Mouse (Mus musculus) forebrain, embryonic 10.5 days (tissue): Measurements from ENCODE around the gene Ugt3a1. TPM values are rescaled to one million over a fixed set of nuclear protein-coding genes. Genes with fewer than 3 reads are reported as not detected.
"Not testable (repeated sequence)": the region's sequence is repeated elsewhere in the genome, so short reads cannot be mapped to it uniquely, and the experiment has no call there.

Experiments used
- DNase-seq: peaks from one replicate; pipeline ENCODE4 v3.0.0-alpha.2; 2017; ENCODE audit warnings: low spot score; ENCODE audit errors: extremely low spot score
- H3K27ac ChIP-seq: fragments of 300-500 bp; sonication (generic); 2 replicates; pipeline ENCODE4 v1.5.1; 2016; ENCODE audit warnings: mild to moderate bottlenecking
- H3K27me3 ChIP-seq: fragments of 300-500 bp; sonication (generic); 2 replicates; pipeline ENCODE4 v1.6.1; 2016; ENCODE audit warnings: mild to moderate bottlenecking; ENCODE audit not compliant: poor library complexity, severe bottlenecking
- H3K36me3 ChIP-seq: fragments of 300-500 bp; sonication (generic); replicated peaks from 2 replicates; pipeline ENCODE4 v1.6.1; 2016; ENCODE audit warnings: mild to moderate bottlenecking, moderate library complexity
- H3K4me1 ChIP-seq: fragments of 300-500 bp; sonication (generic); 2 replicates; pipeline ENCODE4 v1.6.1; 2016
- H3K4me3 ChIP-seq: fragments of 300-500 bp; sonication (generic); 2 replicates; pipeline ENCODE4 v1.5.1; 2016; ENCODE audit warnings: mild to moderate bottlenecking, moderate library complexity
- H3K9me3 ChIP-seq: fragments of 300-500 bp; sonication (generic); 2 replicates; pipeline ENCODE4 v1.6.1; 2016; ENCODE audit warnings: mild to moderate bottlenecking, moderate library complexity
- WGBS: fragments of 180-500 bp; shearing (Covaris S2); methylation state at CpG from one replicate; pipeline ENCODE4 v1.1.7; 2016; 5-methylcytosine and 5-hydroxymethylcytosine counted together
- polyA plus RNA-seq: library from polyadenylated mRNA; unstranded; fragments of >200 nt; fragmentation: Nextera tagmentation; extraction: Ambion mirVana; gene quantifications from 2 replicates; pipeline ENCODE4 v1.2.1, GENCODE M21; 2016

The Ugt3a1 gene
- polyA plus RNA-seq = not detected in 2 replicates

- Histone ChIP-seq H3K4me1 (no peaks in the 10 kb centered on the region), H3K36me3 (no peaks in the 10 kb centered on the region), H3K27me3 (no peaks in the 10 kb centered on the region), H3K4me3 (no peak within 1 kb of the TSS), H3K9me3 (no peaks in the 10 kb centered on the region), H3K27ac (no peak within 1 kb of the TSS)
- WGBS = 94% methylated on average over 6 of the region's 6 CpGs
- DNase-seq = no peak
Observed at GRCm38 (mm10) chr15:9276838-9277295, at the start of gene Ugt3a1. TSS of gene Ugt3a1 (plus strand) at chr15:9276888.

- 82% methylated on average over 4 of the region's 4 CpGs for WGBS
- not testable (repeated sequence) for H3K9me3 ChIP-seq
Observed at GRCm38 (mm10) chr15:9230917-9231316, 45.8 kb upstream of the Ugt3a1 start.

GRCm38 (mm10) chr15:9246345-9246744 lies 30.3 kb upstream of the Ugt3a1 start:
- H3K27ac ChIP-seq = no peak overlapping the region
- no peaks in the 10 kb centered on the region for H3K36me3 ChIP-seq
- H3K27me3 ChIP-seq = no peaks in the 10 kb centered on the region
- H3K4me3 ChIP-seq = no peak overlapping the region
- no peaks in the 10 kb centered on the region for H3K4me1 ChIP-seq
- H3K9me3 ChIP-seq = peaks cover 2% of the 10 kb centered on the region; the same call in 1 of the 2 replicates
- DNase-seq = no peak

More at GRCm38 (mm10) chr15:9230917-9231316, 45.8 kb upstream of the Ugt3a1 start:
- not testable (repeated sequence) for H3K27me3 ChIP-seq, DNase-seq, H3K27ac ChIP-seq, H3K4me3 ChIP-seq, H3K36me3 ChIP-seq, H3K4me1 ChIP-seq

GRCm38 (mm10) chr15:9252891-9253290 lies 23.8 kb upstream of the Ugt3a1 start:
- H3K4me3 ChIP-seq = no peak overlapping the region
- 97% methylated on average over 3 of the region's 3 CpGs for WGBS
- no peak overlapping the region for H3K27ac ChIP-seq
- H3K9me3 ChIP-seq = peaks cover 2% of the 10 kb centered on the region; the same call in 1 of the 2 replicates
- no peaks in the 10 kb centered on the region for H3K36me3 ChIP-seq
- no peak for DNase-seq
- no peaks in the 10 kb centered on the region for H3K4me1 ChIP-seq
- H3K27me3 ChIP-seq = no peaks in the 10 kb centered on the region

- H3K36me3 ChIP-seq = no peaks in the 10 kb centered on the region
- no peak for DNase-seq
- H3K4me1 ChIP-seq = no peaks in the 10 kb centered on the region
- WGBS = 83% methylated on average over 3 of the region's 3 CpGs
- H3K4me3 ChIP-seq = no peak overlapping the region
- H3K9me3 ChIP-seq = no peaks in the 10 kb centered on the region
- H3K27me3 ChIP-seq = no peaks in the 10 kb centered on the region
- no peak overlapping the region for H3K27ac ChIP-seq
Observed at GRCm38 (mm10) chr15:9260621-9261020, 16.1 kb upstream of the Ugt3a1 start.

GRCm38 (mm10) chr15:9271876-9272275 lies 4.8 kb upstream of the Ugt3a1 start:
- Histone ChIP-seq H3K36me3 (no peaks in the 10 kb centered on the region), H3K27me3 (no peaks in the 10 kb centered on the region), H3K9me3 (no peaks in the 10 kb centered on the region), H3K4me1 (no peaks in the 10 kb centered on the region), H3K27ac (no peak overlapping the region), H3K4me3 (no peak overlapping the region)
- 85% methylated on average over 7 of the region's 7 CpGs for WGBS
- DNase-seq = no peak

- H3K4me1 ChIP-seq = no peaks in the 10 kb centered on the region
- H3K27me3 ChIP-seq = no peaks in the 10 kb centered on the region
- DNase-seq = no peak
Observed at GRCm38 (mm10) chr15:9279026-9279425, 2.3 kb downstream of the Ugt3a1 start.

GRCm38 (mm10) chr15:9279596-9279995 lies 2.9 kb downstream of the Ugt3a1 start:
- Histone ChIP-seq H3K27ac (no peak overlapping the region), H3K4me3 (no peak overlapping the region), H3K27me3 (no peaks in the 10 kb centered on the region), H3K36me3 (no peaks in the 10 kb centered on the region), H3K4me1 (no peaks in the 10 kb centered on the region), H3K9me3 (no peaks in the 10 kb centered on the region)
- no peak for DNase-seq
- WGBS = 88% methylated on average over 3 of the region's 3 CpGs

More at GRCm38 (mm10) chr15:9279026-9279425, 2.3 kb downstream of the Ugt3a1 start:
- Histone ChIP-seq H3K9me3 (no peaks in the 10 kb centered on the region), H3K4me3 (no peak overlapping the region), H3K36me3 (no peaks in the 10 kb centered on the region), H3K27ac (no peak overlapping the region)
- 84% methylated on average over 3 of the region's 3 CpGs for WGBS

GRCm38 (mm10) chr15:9283165-9283564 lies 6.5 kb downstream of the Ugt3a1 start:
- no peaks in the 10 kb centered on the region for H3K36me3 ChIP-seq
- no peaks in the 10 kb centered on the region for H3K9me3 ChIP-seq
- H3K27me3 ChIP-seq = no peaks in the 10 kb centered on the region
- 93% methylated on average over 2 of the region's 2 CpGs for WGBS
- H3K4me1 ChIP-seq = no peaks in the 10 kb centered on the region
- H3K4me3 ChIP-seq = no peak overlapping the region
- no peak for DNase-seq
- no peak overlapping the region for H3K27ac ChIP-seq

GRCm38 (mm10) chr15:9289660-9290059 lies 13.0 kb downstream of the Ugt3a1 start:
- WGBS = 69% methylated on average over 2 of the region's 2 CpGs
- DNase-seq = no peak
- Histone ChIP-seq H3K27ac (no peak overlapping the region), H3K36me3 (no peaks in the 10 kb centered on the region), H3K4me3 (no peak overlapping the region), H3K27me3 (no peaks in the 10 kb centered on the region), H3K4me1 (no peaks in the 10 kb centered on the region), H3K9me3 (no peaks in the 10 kb centered on the region)

GRCm38 (mm10) chr15:9305978-9306692 lies 29.4 kb downstream of the Ugt3a1 start:
- H3K27ac ChIP-seq = no peak overlapping the region
- H3K36me3 ChIP-seq = no peaks in the 10 kb centered on the region
- DNase-seq = no peak
- H3K9me3 ChIP-seq = peaks cover 2% of the 10 kb centered on the region; the same call in 1 of the 2 replicates
- H3K27me3 ChIP-seq = no peaks in the 10 kb centered on the region
- H3K4me1 ChIP-seq = no peaks in the 10 kb centered on the region
- WGBS = 87% methylated on average over 8 of the region's 8 CpGs
- no peak overlapping the region for H3K4me3 ChIP-seq

- WGBS = 79% methylated on average over 2 of the region's 2 CpGs
- Histone ChIP-seq H3K36me3 (no peaks in the 10 kb centered on the region), H3K27me3 (no peaks in the 10 kb centered on the region), H3K27ac (no peak overlapping the region), H3K4me3 (no peak overlapping the region), H3K4me1 (no peaks in the 10 kb centered on the region), H3K9me3 (no peaks in the 10 kb centered on the region; the same call in 1 of the 2 replicates)
- no peak for DNase-seq
Observed at GRCm38 (mm10) chr15:9334596-9334995, 57.9 kb downstream of the Ugt3a1 start.

GRCm38 (mm10) chr15:9335341-9335740 lies 58.7 kb downstream of the Ugt3a1 start, which contains the start of gene Ugt3a2:
TSS of gene Ugt3a2 (plus strand) at chr15:9335550.
- H3K27me3 ChIP-seq = no peaks in the 10 kb centered on the region
- no peaks in the 10 kb centered on the region for H3K36me3 ChIP-seq
- H3K4me3 ChIP-seq = no peak within 1 kb of the TSS
- no peak for DNase-seq
- 87% methylated on average over 4 of the region's 4 CpGs for WGBS
- no peaks in the 10 kb centered on the region for H3K4me1 ChIP-seq
- no peaks in the 10 kb centered on the region for H3K9me3 ChIP-seq
- no peak within 1 kb of the TSS for H3K27ac ChIP-seq
